Mouse (Mus musculus) bone marrow macrophage, adult 2 months (primary cell): Measurements from ENCODE around the gene Ypel1. TPM values are rescaled to one million over a fixed set of nuclear protein-coding genes. Genes with fewer than 3 reads are reported as not detected.

Experiments used
- H3K27ac ChIP-seq: 2 replicates; pipeline ENCODE4 v1.5.1; 2012; ENCODE audit warnings: low read depth, low read length; ENCODE audit not compliant: insufficient read depth
- H3K4me1 ChIP-seq: 2 replicates; pipeline ENCODE4 v1.6.1; 2012; ENCODE audit warnings: low read length; ENCODE audit not compliant: control insufficient read depth, insufficient read depth
- H3K4me3 ChIP-seq: 2 replicates; pipeline ENCODE4 v1.5.1; 2012; ENCODE audit warnings: mild to moderate bottlenecking, low read length, moderate library complexity; ENCODE audit not compliant: insufficient read depth
- CTCF ChIP-seq: IDR thresholded peaks from 2 replicates; pipeline ENCODE4 v1.5.1; 2012; ENCODE audit warnings: low read depth, mild to moderate bottlenecking, low read length, moderate library complexity
- POLR2A ChIP-seq: IDR thresholded peaks from 2 replicates; pipeline ENCODE4 v1.6.1; 2012; ENCODE audit warnings: mild to moderate bottlenecking, low read depth, low read length, borderline replicate concordance
- polyA plus RNA-seq: library from polyadenylated mRNA; stranded (reverse); fragments of >200 nt; gene quantifications from 2 replicates; pipeline ENCODE4 v1.2.4, GENCODE M21; 2012; ENCODE audit not compliant: missing spikeins, insufficient read depth, insufficient read length

Gene Ypel1
- polyA plus RNA-seq, 1 experiment, result 0.94 TPM

- H3K4me3 ChIP-seq, result no peak overlapping the region
Observed at GRCm38 (mm10) chr16:17082121-17082792, 12.8 kb downstream of the Ypel1 start.

DNA sequence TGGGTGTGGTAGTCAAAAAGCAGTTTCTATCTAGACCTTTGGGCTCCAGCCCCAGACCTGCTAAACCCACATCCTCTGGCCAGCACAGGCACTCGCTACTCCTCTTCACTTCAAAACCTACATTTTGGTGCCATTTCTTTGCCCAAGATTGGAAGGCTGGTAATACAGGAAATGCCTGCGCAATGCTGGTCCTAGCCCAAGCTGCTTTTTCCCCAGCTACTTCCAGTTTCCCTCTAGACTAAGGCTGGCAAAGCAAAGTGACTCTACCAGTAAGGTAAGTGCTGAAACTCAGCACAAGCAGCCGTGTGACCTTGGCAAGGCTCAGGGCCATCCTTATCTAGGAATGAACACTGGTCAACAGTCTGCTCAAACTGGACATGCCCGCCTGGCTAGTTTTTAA, 16.1 kb downstream of the Ypel1 start:
- Histone ChIP-seq H3K4me3 (no peak overlapping the region), H3K27ac (no peak overlapping the region), H3K4me1 (peaks cover 33% of the 10 kb centered on the region)
- TF ChIP-seq POLR2A, result no peak
- TF ChIP-seq CTCF, result no peak

More at GRCm38 (mm10) chr16:17082121-17082792, 12.8 kb downstream of the Ypel1 start:
- no peak overlapping the region for H3K27ac ChIP-seq
- peaks cover 18% of the 10 kb centered on the region for H3K4me1 ChIP-seq
- TF ChIP-seq POLR2A (no peak), CTCF (no peak)

DNA sequence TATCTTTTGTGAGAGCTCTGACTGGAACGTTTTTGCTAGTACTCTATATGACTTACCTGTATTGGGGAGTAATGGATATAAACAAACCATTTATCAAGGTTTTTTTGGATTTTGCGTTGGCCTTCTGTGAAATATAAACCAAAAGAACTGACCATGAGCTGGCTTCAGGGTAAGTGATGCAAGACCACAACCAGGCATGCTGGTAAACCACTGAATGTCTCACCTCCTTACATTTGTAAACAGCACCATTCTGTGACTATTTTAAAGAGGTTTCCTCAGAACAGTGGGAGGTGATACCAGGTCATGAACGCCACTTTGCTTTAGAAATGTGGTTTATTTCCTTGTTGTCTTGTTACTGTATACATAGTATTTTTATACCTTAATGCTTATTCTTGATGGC, 16.7 kb downstream of the Ypel1 start:
- TF ChIP-seq POLR2A (no peak), CTCF (no peak)
- Histone ChIP-seq H3K4me3 (no peak overlapping the region), H3K4me1 (peaks cover 39% of the 10 kb centered on the region), H3K27ac (no peak overlapping the region)

- Histone ChIP-seq H3K4me3 (no peak overlapping the region), H3K27ac (no peak overlapping the region), H3K4me1 (peaks cover 44% of the 10 kb centered on the region)
- TF ChIP-seq POLR2A (no peak), CTCF (no peak)
Observed at GRCm38 (mm10) chr16:17086669-17087193, 17.2 kb downstream of the Ypel1 start.

GRCm38 (mm10) chr16:17088346-17088745, 18.9 kb downstream of the Ypel1 start:
- no peak for TF ChIP-seq CTCF
- TF ChIP-seq POLR2A, result no peak
- Histone ChIP-seq H3K4me1 (peaks cover 47% of the 10 kb centered on the region), H3K27ac (no peak overlapping the region)

DNA sequence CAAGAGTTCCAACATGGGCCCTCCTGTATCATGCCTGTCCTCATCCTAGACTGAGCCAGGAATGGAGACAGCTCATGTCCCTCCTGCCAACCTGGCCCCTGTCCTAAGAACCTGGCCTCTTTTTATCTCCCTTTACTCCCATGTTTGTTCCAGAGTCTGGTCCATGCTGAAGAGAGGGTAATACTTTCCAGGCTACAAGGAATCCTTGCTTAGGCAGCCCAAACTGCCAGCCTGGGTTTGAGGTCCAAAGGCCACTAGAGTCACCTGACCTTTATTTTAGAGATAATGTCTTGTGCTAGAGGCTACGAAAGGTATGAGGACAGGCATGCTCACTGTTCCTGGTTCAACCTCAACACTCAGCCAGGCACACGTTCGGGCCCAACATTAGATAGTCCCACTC, 27.4 kb downstream of the Ypel1 start:
- H3K27ac ChIP-seq, result no peak overlapping the region
- TF ChIP-seq CTCF (no peak), POLR2A (no peak)
- no peak overlapping the region for H3K4me3 ChIP-seq
- H3K4me1 ChIP-seq, result peaks cover under 1% of the 10 kb centered on the region

More at GRCm38 (mm10) chr16:17088346-17088745, 18.9 kb downstream of the Ypel1 start:
- no peak overlapping the region for H3K4me3 ChIP-seq

GRCm38 (mm10) chr16:17102630-17103220, 33.2 kb downstream of the Ypel1 start:
- Histone ChIP-seq H3K4me3 (no peak overlapping the region), H3K27ac (no peak overlapping the region), H3K4me1 (peaks cover 2% of the 10 kb centered on the region)
- TF ChIP-seq POLR2A, result no peak
- TF ChIP-seq CTCF, result no peak

- Histone ChIP-seq H3K4me3 (no peak overlapping the region), H3K4me1 (peaks cover 4% of the 10 kb centered on the region), H3K27ac (no peak overlapping the region)
- TF ChIP-seq CTCF (no peak), POLR2A (no peak)
Observed at GRCm38 (mm10) chr16:17104600-17104999, 35.1 kb downstream of the Ypel1 start.

DNA sequence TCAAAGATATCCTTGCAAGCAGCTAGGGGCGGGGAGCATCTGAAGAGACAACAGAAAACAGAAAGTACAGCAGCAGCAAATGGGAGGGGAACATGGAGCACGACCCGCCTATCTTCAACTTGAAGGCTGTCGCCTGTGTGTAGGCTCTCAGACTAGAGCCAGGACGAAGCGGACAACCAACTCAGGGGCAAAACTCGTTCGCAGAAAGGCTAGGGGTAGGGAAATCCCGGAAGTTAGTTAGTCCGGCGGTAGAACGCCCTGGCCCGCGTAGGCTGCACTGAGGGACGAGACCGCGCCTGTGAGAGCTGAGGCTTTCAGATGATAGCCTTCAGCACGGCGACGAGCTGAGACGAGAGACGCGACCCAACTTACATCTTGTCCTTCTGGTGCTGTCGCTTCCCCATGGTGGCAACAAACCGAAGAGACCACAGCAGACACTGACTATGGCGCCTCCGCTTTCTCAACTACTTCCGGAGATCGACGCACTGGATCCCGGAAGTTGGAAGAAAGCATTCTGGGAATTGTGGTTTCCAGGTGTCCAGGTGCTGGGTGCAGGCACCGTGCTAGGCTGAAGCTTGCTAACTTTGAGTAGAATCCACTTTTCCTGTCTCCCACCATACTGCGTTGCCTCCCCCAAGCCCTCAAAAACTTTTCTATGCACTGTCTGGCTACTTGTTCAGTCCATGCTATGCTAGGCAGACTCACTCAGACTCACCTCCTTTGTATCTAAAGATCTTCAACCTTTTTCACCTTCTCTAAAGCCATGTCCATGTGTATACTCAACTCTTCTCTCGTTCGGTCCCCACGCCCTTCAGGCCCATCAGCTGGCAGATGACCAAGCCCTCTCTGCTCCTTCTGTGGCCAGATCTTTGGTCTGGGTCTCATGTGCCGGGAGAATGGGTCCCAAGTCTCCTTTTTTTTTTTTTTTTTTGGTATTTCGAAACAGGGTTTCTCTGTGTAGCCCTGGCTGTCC, 41.6 kb downstream of the Ypel1 start, which contains the start of gene Ppil2:
Gene Ppil2, minus strand, starts transcription at position 487 of the 973 bp plus-strand sequence.
- peak within 1 kb of the TSS; percentile 96 for H3K4me3 ChIP-seq
- peaks cover 9% of the 10 kb centered on the region for H3K4me1 ChIP-seq
- peak within 1 kb of the TSS; percentile 74 for H3K27ac ChIP-seq
- no peak for TF ChIP-seq POLR2A
- TF ChIP-seq CTCF, result no peak
